Comparison of ENCODE assay signal across 9 mouse cellular contexts in the genomic region with DNA sequence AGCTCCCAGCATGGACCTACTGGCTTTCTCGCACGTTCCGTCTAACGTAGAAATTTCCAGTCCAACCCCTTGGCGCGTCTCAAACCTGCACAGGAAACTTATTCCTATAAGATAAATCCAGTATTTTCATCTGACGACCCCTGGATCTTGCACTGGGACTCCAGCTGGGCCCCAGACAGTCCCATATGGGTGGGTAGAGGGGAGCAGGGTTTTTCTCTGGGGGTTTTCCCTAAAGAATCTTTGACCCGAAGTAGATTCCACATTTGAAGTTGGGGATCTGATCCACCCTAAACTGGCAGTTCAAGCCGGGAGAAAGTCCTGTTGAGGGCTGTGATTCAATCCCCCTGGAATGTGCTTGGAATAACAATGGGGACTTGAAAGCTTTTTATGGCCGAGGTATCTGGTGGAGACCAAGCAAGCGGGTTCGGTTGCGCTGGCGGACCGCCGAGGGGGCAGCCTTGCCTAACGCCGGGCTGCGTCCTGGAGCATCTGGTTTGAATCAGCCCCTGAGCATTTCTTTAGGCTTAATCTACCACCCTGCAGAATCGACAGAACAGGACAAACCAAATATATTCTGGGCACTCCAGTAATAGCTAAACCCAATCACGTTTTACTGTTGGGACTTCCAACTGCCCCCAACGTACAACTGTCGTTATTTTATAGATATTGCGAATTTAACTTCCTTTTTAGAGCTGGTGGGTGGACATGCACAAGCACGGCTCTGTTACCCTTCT.
DNase-seq lines count a peak whose midpoint lies in the region; ATAC-seq lines count a peak whose summit lies in the region.
"Had no signal": no experiment of that assay in that cellular context is flagged by ENCODE, and none has a peak within 500 bp of the region (broad histone marks: within the 10 kb centered on the region; RNA-seq: fewer than 3 reads in every experiment).

No protein-coding gene starts in this region.

- peak overlapping the region; percentile 62 for H3K4me2 ChIP-seq in hindbrain, embryonic 15.5 days
- peak overlapping the region; percentile 62 for H3K4me2 ChIP-seq in limb, embryonic 12.5 days
- peak overlapping the region; percentile 50 for H3K4me2 ChIP-seq in stomach, embryonic 14.5 days (replicated peaks; ENCODE audit: low read depth, low read length)

- ATAC-seq in hindbrain, embryonic 15.5 days (ENCODE audit: low FRiP score, low read depth): peak; percentile 68
- ATAC-seq in limb, embryonic 12.5 days (ENCODE audit: insufficient number of reproducible peaks, insufficient read depth, low FRiP score, low TSS enrichment, low read depth): peak; percentile 68
- peak; percentile 39; the same call in 1 of the 2 replicates for ATAC-seq in stomach, embryonic 14.5 days (ENCODE audit: insufficient number of reproducible peaks, insufficient read depth, low FRiP score, low read depth)

- peaks cover 5% of the 10 kb centered on the region for H3K4me1 ChIP-seq in brown adipose tissue, adult 24 weeks (ENCODE audit: control insufficient read depth, insufficient read depth, insufficient read length, low read length)
- peaks cover 31% of the 10 kb centered on the region for H3K4me1 ChIP-seq in hindbrain, embryonic 15.5 days (replicated peaks)
- H3K4me1 ChIP-seq in limb, embryonic 12.5 days (replicated peaks): peaks cover 39% of the 10 kb centered on the region
- peaks cover 32% of the 10 kb centered on the region for H3K4me1 ChIP-seq in midbrain, embryonic 10.5 days
- H3K4me1 ChIP-seq in stomach, embryonic 14.5 days (ENCODE audit: control insufficient read depth, insufficient read depth, low read length): peaks cover 21% of the 10 kb centered on the region

- no peaks in the 10 kb centered on the region for H3K27me3 ChIP-seq in hindbrain, embryonic 15.5 days
- H3K27me3 ChIP-seq in limb, embryonic 12.5 days: no peaks in the 10 kb centered on the region
- peaks cover 13% of the 10 kb centered on the region; the same call in 1 of the 2 replicates for H3K27me3 ChIP-seq in midbrain, embryonic 10.5 days (ENCODE audit: low read depth, poor library complexity, severe bottlenecking)
- no peaks in the 10 kb centered on the region for H3K27me3 ChIP-seq in stomach, embryonic 14.5 days (ENCODE audit: control insufficient read depth, insufficient read depth, low read length)
- H3K27me3 ChIP-seq: CH12.LX had no signal

- whole genome bisulfite sequencing in hindbrain, embryonic 15.5 days: 1% methylated on average over 25 of the region's 25 CpGs
- WGBS in limb, embryonic 12.5 days: under 1% methylated on average over 25 of the region's 25 CpGs
- under 1% methylated on average over 25 of the region's 25 CpGs for WGBS in midbrain, embryonic 10.5 days
- under 1% methylated on average over 25 of the region's 25 CpGs for WGBS in stomach, embryonic 14.5 days

- peak overlapping the region; percentile 6; the same call in 1 of the 2 replicates for H3K9ac ChIP-seq in hindbrain, embryonic 15.5 days
- peak overlapping the region; percentile 47 for H3K9ac ChIP-seq in limb, embryonic 12.5 days (replicated peaks)
- H3K9ac ChIP-seq in stomach, embryonic 14.5 days (replicated peaks; ENCODE audit: low read depth, low read length): 0 out of 2 replicates have a peak overlapping the region, but pooled peaks have one; percentile 6

- peak; percentile 69 to 74 for DNase-seq in cerebellum, postnatal 10 days
- no peak for DNase-seq in cerebellum, adult 11-12 months
- peak; percentile 32 to 36 for DNase-seq in gastrocnemius, adult 8-10 months (ENCODE audit: low spot score in 2 of 2)
- peak; percentile 80 for DNase-seq in midbrain, embryonic 10.5 days (ENCODE audit: low spot score)

- H3K4me3 ChIP-seq in brown adipose tissue, adult 24 weeks (ENCODE audit: insufficient read depth, low read depth, low read length): peak overlapping the region; percentile 45
- peak overlapping the region; percentile 33 for H3K4me3 ChIP-seq in hindbrain, embryonic 15.5 days
- peak overlapping the region; percentile 33 for H3K4me3 ChIP-seq in limb, embryonic 12.5 days (replicated peaks)
- H3K4me3 ChIP-seq in midbrain, embryonic 10.5 days: peak overlapping the region; percentile 51
- peak overlapping the region; percentile 29 for H3K4me3 ChIP-seq in stomach, embryonic 14.5 days (ENCODE audit: low read depth, low read length)

- peak overlapping the region; percentile 77 for H3K27ac ChIP-seq in brown adipose tissue, adult 24 weeks (replicated peaks; ENCODE audit: low read depth, low read length)
- H3K27ac ChIP-seq in hindbrain, embryonic 15.5 days (replicated peaks): peak overlapping the region; percentile 59
- H3K27ac ChIP-seq in limb, embryonic 12.5 days: peak overlapping the region; percentile 97
- peak overlapping the region; percentile 84 for H3K27ac ChIP-seq in midbrain, embryonic 10.5 days (replicated peaks)
- H3K27ac ChIP-seq in stomach, embryonic 14.5 days (ENCODE audit: low read length): peak overlapping the region; percentile 97

- H3K36me3 ChIP-seq in hindbrain, embryonic 15.5 days: no peaks in the 10 kb centered on the region
- H3K36me3 ChIP-seq in limb, embryonic 12.5 days: no peaks in the 10 kb centered on the region
- no peaks in the 10 kb centered on the region for H3K36me3 ChIP-seq in midbrain, embryonic 10.5 days
- no peaks in the 10 kb centered on the region for H3K36me3 ChIP-seq in stomach, embryonic 14.5 days (ENCODE audit: control insufficient read depth, insufficient read depth, low read length)

- H3K9me3 ChIP-seq in hindbrain, embryonic 15.5 days: no peaks in the 10 kb centered on the region
- H3K9me3 ChIP-seq in limb, embryonic 12.5 days: peaks cover 8% of the 10 kb centered on the region; the same call in 1 of the 2 replicates
- peaks cover 9% of the 10 kb centered on the region; the same call in 1 of the 2 replicates for H3K9me3 ChIP-seq in midbrain, embryonic 10.5 days (replicated peaks)
- no peaks in the 10 kb centered on the region for H3K9me3 ChIP-seq in stomach, embryonic 14.5 days (ENCODE audit: control insufficient read depth, low read depth, low read length)
